Mouse (Mus musculus) liver, postnatal 0 days (tissue): ENCODE results near the gene Lgi1. TPM values are rescaled to one million over a fixed set of nuclear protein-coding genes. Genes with fewer than 3 reads are reported as not detected.

Experiments
- ATAC-seq: fragments of 200-750 bp; cut with Nextera tagmentation; 2 replicates; pipeline ENCODE4 v1.8.0; 2017; ENCODE audit warnings: mild to moderate bottlenecking, moderate library complexity
- DNase-seq: peaks from one replicate; pipeline ENCODE4 v3.0.0-alpha.2; 2016
- H3K27ac ChIP-seq: fragments of 300-500 bp; sonication (generic); 2 replicates; pipeline ENCODE4 v1.5.1; 2014; ENCODE audit warnings: antibody characterized with exemption, moderate library complexity, mild to moderate bottlenecking, low read depth
- H3K27me3 ChIP-seq: fragments of 300-500 bp; sonication (generic); 2 replicates; pipeline ENCODE4 v1.6.1; 2014; ENCODE audit warnings: low read length, control low read depth, mixed read lengths; ENCODE audit not compliant: insufficient read depth
- H3K36me3 ChIP-seq: fragments of 300-500 bp; sonication (generic); replicated peaks from 2 replicates; pipeline ENCODE4 v1.6.1; 2014; ENCODE audit warnings: mild to moderate bottlenecking, control low read depth, low read length, moderate library complexity, mixed read lengths; ENCODE audit not compliant: insufficient read depth
- H3K4me1 ChIP-seq: fragments of 300-500 bp; sonication (generic); 2 replicates; pipeline ENCODE4 v1.6.1; 2014; ENCODE audit warnings: antibody characterized with exemption, mild to moderate bottlenecking, control low read depth; ENCODE audit not compliant: insufficient read depth
- H3K4me2 ChIP-seq: fragments of 300-500 bp; sonication (generic); 2 replicates; pipeline ENCODE4 v1.6.1; 2014; ENCODE audit warnings: low read depth, mild to moderate bottlenecking, low read length, moderate library complexity, mixed read lengths
- H3K4me3 ChIP-seq: fragments of 300-500 bp; sonication (generic); 2 replicates; pipeline ENCODE4 v1.5.1; 2014; ENCODE audit warnings: low read depth, low read length
- H3K9ac ChIP-seq: fragments of 300-500 bp; sonication (generic); replicated peaks from 2 replicates; pipeline ENCODE4 v1.6.1; 2014; ENCODE audit warnings: mild to moderate bottlenecking, moderate library complexity
- H3K9me3 ChIP-seq: fragments of 300-500 bp; sonication (generic); 2 replicates; pipeline ENCODE4 v1.6.1; 2016; ENCODE audit warnings: mild to moderate bottlenecking, control low read depth, low read length, mixed read lengths
- CTCF ChIP-seq: sonication (generic); IDR thresholded peaks from 2 replicates; pipeline ENCODE4 v1.5.1; 2016; ENCODE audit warnings: antibody characterized with exemption, low read depth
- EP300 ChIP-seq: IDR thresholded peaks from 2 replicates; pipeline ENCODE4 v1.6.1; 2016; ENCODE audit warnings: antibody characterized with exemption, low read depth, mild to moderate bottlenecking
- WGBS: fragments of 180-500 bp; shearing (Covaris S2); extraction: QIAGEN DNeasy Blood & Tissue Kit; methylation state at CpG from one replicate; pipeline ENCODE4 v1.1.7; 2014; ENCODE audit not compliant: insufficient replicate concordance; 5-methylcytosine and 5-hydroxymethylcytosine counted together
- polyA plus RNA-seq: library from polyadenylated mRNA; unstranded; fragments of >200 nt; fragmentation: Nextera tagmentation; extraction: Ambion mirVana; gene quantifications from 2 replicates; pipeline ENCODE4 v1.2.1, GENCODE M21; 2015

The Lgi1 gene
- polyA plus RNA-seq, 1 experiment from 2014 or later = not detected

DNA sequence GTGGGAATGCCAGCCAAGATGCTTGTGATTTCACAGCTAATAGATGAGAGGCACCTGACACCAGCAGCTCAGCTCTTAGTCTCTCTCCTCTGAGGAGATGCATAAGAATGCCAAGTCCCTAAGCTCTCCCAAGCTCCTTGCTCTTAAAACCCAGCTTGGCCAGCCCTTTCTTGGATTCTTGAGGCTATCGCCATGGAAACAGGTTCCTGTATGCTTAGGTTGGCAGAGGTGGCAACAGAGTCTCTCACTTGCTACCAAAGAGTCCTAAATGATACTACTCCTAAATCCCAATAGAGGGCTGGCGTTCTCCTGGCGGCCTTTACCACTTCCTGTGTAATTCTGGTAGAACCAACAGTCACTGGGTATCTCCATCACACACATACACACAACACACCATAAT lies 4.9 kb upstream of the Lgi1 start:
- Histone ChIP-seq H3K27me3 (peaks cover 14% of the 10 kb centered on the region; the same call in 1 of the 2 replicates), H3K9ac (no peak overlapping the region), H3K36me3 (no peaks in the 10 kb centered on the region), H3K9me3 (no peaks in the 10 kb centered on the region), H3K4me1 (no peaks in the 10 kb centered on the region), H3K27ac (no peak overlapping the region), H3K4me2 (no peak overlapping the region), H3K4me3 (no peak overlapping the region)
- DNase-seq = no peak
- WGBS = 66% methylated on average over 3 of the region's 3 CpGs
- no peak for ATAC-seq
- TF ChIP-seq CTCF (no peak), EP300 (no peak)

DNA sequence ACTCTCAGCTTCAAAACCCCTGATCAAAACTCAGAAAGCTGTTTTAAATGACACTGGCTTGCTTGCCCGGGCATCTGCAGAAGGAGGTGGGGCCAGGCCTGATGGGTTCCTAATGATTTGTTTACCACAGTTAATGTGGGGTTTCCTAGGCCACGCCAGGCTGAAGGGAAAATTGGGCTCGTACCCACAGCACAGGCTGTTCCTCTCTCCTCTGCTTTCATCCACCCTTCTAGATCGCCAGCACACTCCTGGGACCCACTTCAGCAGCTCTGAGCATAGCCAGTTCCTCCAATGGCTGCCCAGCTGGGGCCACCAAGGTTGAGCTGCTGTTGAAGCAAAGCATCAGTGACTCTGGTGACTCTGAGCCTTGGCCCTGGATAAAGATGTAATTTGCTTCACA lies 4.0 kb upstream of the Lgi1 start:
- TF ChIP-seq EP300 (no peak), CTCF (no peak)
- Histone ChIP-seq H3K4me2 (no peak overlapping the region), H3K4me1 (no peaks in the 10 kb centered on the region), H3K4me3 (no peak overlapping the region), H3K9me3 (no peaks in the 10 kb centered on the region), H3K27me3 (peaks cover 14% of the 10 kb centered on the region; the same call in 1 of the 2 replicates), H3K36me3 (no peaks in the 10 kb centered on the region), H3K9ac (no peak overlapping the region), H3K27ac (no peak overlapping the region)
- no peak for DNase-seq
- ATAC-seq = no peak
- 47% methylated on average over 4 of the region's 4 CpGs for WGBS

DNA sequence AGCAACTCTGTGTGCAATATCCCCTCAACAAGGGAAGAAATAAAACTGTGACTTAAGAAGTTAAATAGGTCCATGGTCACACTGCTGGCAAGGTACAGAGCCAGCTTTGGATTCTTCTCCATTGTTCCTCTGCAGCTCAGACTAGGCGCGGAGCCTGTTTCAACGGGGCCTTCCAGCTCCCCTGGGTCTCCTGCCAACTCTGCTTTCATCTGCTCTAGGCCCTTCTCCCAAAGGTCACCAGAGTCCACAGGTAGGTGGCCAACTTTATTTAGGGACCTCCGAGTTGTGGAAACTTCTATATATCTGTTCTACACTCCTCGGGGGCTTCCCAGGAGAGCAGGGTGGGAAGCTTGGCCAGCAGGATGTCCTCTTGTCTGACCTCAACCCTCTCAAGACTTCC lies 3.0 kb upstream of the Lgi1 start:
- ATAC-seq = no peak
- Histone ChIP-seq H3K27ac (no peak overlapping the region), H3K9me3 (no peaks in the 10 kb centered on the region), H3K4me1 (no peaks in the 10 kb centered on the region), H3K4me3 (no peak overlapping the region), H3K4me2 (no peak overlapping the region), H3K9ac (no peak overlapping the region), H3K36me3 (no peaks in the 10 kb centered on the region), H3K27me3 (peaks cover 17% of the 10 kb centered on the region; the same call in 1 of the 2 replicates)
- 68% methylated on average over 5 of the region's 5 CpGs for WGBS
- no peak for DNase-seq
- TF ChIP-seq EP300 (no peak), CTCF (no peak)

- no peak for ATAC-seq
- Histone ChIP-seq H3K9ac (no peak overlapping the region; the same call in 1 of the 2 replicates), H3K36me3 (no peaks in the 10 kb centered on the region), H3K27me3 (peaks cover 17% of the 10 kb centered on the region; the same call in 1 of the 2 replicates), H3K4me2 (no peak overlapping the region), H3K9me3 (no peaks in the 10 kb centered on the region), H3K4me3 (no peak overlapping the region), H3K4me1 (no peaks in the 10 kb centered on the region), H3K27ac (no peak overlapping the region)
- 17% methylated on average over 14 of the region's 14 CpGs for WGBS
- no peak for TF ChIP-seq EP300
- peak; percentile 42 for TF ChIP-seq CTCF
- DNase-seq = no peak
Measured at GRCm38 (mm10) chr19:38263829-38264504, 369 bp upstream of the Lgi1 start.

DNA sequence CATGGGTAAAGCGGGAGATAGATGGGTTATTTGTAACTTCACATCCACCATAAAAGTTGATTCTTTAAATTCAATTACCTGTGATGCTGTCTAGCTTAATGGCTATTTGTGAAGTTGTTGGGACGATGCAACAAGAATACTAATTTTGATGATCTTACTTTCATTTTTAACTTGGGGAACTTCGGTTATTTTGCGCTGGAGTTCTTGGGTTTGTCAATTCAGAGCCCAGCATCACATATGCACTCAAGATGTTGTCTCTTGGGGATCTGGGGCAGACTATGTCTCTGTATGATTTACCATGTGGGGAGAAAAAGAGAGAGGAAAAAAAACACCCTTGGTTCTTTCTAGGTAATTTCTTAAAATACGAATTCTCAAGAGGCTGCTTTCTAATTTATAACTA lies 1.4 kb downstream of the Lgi1 start:
- H3K27me3 ChIP-seq = peaks cover 17% of the 10 kb centered on the region; the same call in 1 of the 2 replicates
- no peak overlapping the region for H3K4me3 ChIP-seq
- TF ChIP-seq EP300 (no peak), CTCF (no peak)
- no peaks in the 10 kb centered on the region for H3K4me1 ChIP-seq
- DNase-seq (no peak), ATAC-seq (no peak)
- H3K4me2 ChIP-seq = no peak overlapping the region
- 79% methylated on average over 5 of the region's 5 CpGs for WGBS
- H3K9ac ChIP-seq = no peak overlapping the region
- H3K27ac ChIP-seq = no peak overlapping the region
- H3K9me3 ChIP-seq = no peaks in the 10 kb centered on the region
- no peaks in the 10 kb centered on the region for H3K36me3 ChIP-seq

- 79% methylated on average over 5 of the region's 5 CpGs for WGBS
- Histone ChIP-seq H3K9ac (no peak overlapping the region), H3K27me3 (peaks cover 15% of the 10 kb centered on the region; the same call in 1 of the 2 replicates), H3K4me1 (no peaks in the 10 kb centered on the region), H3K27ac (no peak overlapping the region), H3K36me3 (no peaks in the 10 kb centered on the region), H3K4me3 (no peak overlapping the region), H3K9me3 (no peaks in the 10 kb centered on the region), H3K4me2 (no peak overlapping the region)
- no peak for ATAC-seq
- TF ChIP-seq CTCF (no peak), EP300 (no peak)
- DNase-seq = no peak
Measured at GRCm38 (mm10) chr19:38267469-38267868, 3.1 kb downstream of the Lgi1 start.
